Mouse (Mus musculus): ENCODE measurements around the gene Fancd2. TPM values are rescaled to one million over a fixed set of nuclear protein-coding genes. Genes with fewer than 3 reads are reported as not detected.

The Fancd2 gene
- total and polyA plus RNA-seq, 3 experiments = 0.18 to 0.61 TPM; not detected in 1

DNA sequence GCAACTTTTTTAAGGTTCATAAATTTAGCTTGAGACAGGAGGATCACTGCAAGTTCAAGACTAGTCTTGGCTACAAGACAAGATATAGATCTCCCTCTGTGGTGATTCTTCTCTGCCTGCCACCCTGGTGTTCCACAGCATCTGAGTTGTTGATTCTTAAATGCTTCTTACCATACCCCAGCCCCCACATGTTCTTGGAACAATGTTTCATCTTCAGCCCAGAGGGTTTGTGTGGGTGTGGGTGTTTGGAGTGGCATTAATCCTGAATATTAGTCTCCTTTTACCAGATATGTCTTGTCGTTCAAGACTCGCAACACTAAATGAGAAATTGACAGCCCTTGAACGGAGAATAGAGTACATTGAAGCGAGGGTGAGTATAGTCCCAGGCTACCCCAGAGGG, 84.0 kb downstream of the Fancd2 start:
- intact Hi-C loops (cut with DNase I) = no loop called here
- TF ChIP-seq CTCF (IDR thresholded peaks at IDR 0.05) (no peak), EP300 (IDR thresholded peaks at IDR 0.05; ENCODE audit: insufficient read depth, low read depth, low read length) (no peak), POLR2A (IDR thresholded peaks at IDR 0.05; ENCODE audit: insufficient read depth, low read depth, low read length) (no peak)
- no peak overlapping the region for H3K4me3 ChIP-seq
- DNase-seq = no peak
- 92% methylated on average over 4 of the region's 4 CpGs for WGBS
- no peaks in the 10 kb centered on the region for H3K27me3 ChIP-seq (ENCODE audit: control insufficient read depth, insufficient read depth, low read length)
- no peak overlapping the region for H3K27ac ChIP-seq
- no peak overlapping the region for H3K9ac ChIP-seq (ENCODE audit: low read depth, low read length)
- H3K4me1 ChIP-seq (ENCODE audit: control insufficient read depth, insufficient read depth, low read length) = peaks cover 4% of the 10 kb centered on the region
- H3K36me3 ChIP-seq (ENCODE audit: control insufficient read depth, insufficient read depth, low read length) = peaks cover 8% of the 10 kb centered on the region
- H3K79me2 ChIP-seq (replicated peaks; ENCODE audit: control insufficient read depth, insufficient read depth, low read length) = peaks cover 2% of the 10 kb centered on the region; the same call in 1 of the 2 replicates

DNA sequence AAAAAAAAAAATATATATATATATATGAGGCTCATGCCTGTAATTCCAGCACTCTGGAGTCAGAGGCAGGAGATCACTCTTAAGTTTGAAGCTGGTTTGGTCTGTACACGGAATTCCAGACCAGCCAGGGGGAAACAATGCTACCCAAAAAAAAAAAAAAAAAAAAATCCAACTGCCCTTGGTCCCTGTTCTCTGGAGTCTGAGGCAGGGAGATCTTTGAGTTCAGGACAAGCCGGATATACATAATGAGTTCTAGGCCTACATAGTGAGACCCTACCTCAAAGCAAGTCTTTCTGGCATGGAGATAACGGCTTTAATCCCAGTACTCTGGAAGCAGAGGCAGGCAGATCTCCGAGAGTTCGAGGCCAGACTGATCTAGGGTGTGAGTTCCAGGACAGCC, 91.9 kb downstream of the Fancd2 start:
- WGBS = 52% methylated on average over 5 of the region's 5 CpGs
- no peak for DNase-seq
- intact Hi-C loops (cut with DNase I) = loop anchor here (5.0 kb wide), 2 partner anchors 91 to 386 kb away; partner anchors contain the start of genes Emc3, Fancd2 and Mtmr14

DNA sequence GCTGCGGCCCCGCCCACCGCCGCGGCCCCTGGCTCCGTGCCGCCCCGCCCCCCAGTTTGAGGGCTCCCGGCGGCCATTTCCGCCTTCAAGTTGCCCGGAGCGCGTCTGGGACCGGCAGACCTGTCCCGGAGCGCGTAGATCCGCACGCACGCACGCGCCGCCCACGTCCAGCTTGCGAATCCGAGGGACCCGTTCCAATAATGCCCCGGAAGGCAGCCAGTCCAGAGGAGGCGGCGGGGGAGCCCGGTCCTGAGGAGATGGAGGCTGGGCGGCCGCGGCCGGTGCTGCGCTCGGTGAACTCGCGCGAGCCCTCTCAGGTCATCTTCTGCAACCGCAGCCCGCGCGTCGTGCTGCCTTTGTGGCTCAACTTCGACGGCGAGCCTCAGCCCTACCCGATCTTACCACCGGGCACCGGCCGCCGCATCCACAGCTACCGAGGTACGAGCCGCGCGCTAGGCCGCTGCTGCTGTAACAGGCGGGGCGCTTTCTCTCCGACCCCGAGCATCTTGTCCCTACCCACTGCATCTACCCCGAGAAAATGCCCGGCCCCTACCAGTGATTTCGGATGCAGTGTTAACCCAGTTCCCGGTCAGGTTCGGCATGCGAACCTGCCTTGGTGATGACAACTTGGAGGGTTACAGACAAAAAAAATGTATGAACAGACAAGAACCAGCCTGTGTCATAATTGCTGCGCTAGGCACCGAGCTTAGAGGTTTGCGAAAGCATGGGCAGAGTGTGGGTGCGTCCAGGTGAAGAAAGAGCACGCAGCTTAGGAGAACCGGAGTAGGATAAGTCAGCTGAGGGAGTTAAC, 92.7 kb downstream of the Fancd2 start, which contains the start of gene Vhl:
Vhl (plus strand) TSS at position 19 of the 811 bp plus-strand sequence.
- TF ChIP-seq CTCF (IDR thresholded peaks at IDR 0.05) (peak; percentile 54), POLR2A (IDR thresholded peaks at IDR 0.05; ENCODE audit: insufficient read depth, low read depth, low read length) (peak; percentile 52; the same call in 1 of the 2 replicates), EP300 (IDR thresholded peaks at IDR 0.05; ENCODE audit: insufficient read depth, low read depth, low read length) (no peak)
- Histone ChIP-seq H3K27me3 (ENCODE audit: control insufficient read depth, insufficient read depth, low read length) (no peaks in the 10 kb centered on the region), H3K9ac (ENCODE audit: low read depth, low read length) (peak within 1 kb of the TSS; percentile 84), H3K36me3 (ENCODE audit: control insufficient read depth, insufficient read depth, low read length) (no peaks in the 10 kb centered on the region), H3K79me2 (replicated peaks; ENCODE audit: control insufficient read depth, insufficient read depth, low read length) (no peaks in the 10 kb centered on the region), H3K27ac (peak within 1 kb of the TSS; percentile 85), H3K4me1 (ENCODE audit: control insufficient read depth, insufficient read depth, low read length) (peaks cover 5% of the 10 kb centered on the region), H3K4me3 (peak within 1 kb of the TSS; percentile 91)
- WGBS = 2% methylated on average over 73 of the region's 76 CpGs
- peak; percentile 93 to 94 for DNase-seq
- intact Hi-C loops (cut with DNase I) = loop anchor here (1.0 to 5.0 kb wide), 3 partner anchors 20 to 387 kb away; partner anchors contain the start of genes Brk1, Emc3, Fancd2 and Mtmr14

More for the DNA sequence above, 91.9 kb downstream of the Fancd2 start:
- Histone ChIP-seq H3K27me3 (ENCODE audit: control insufficient read depth, insufficient read depth, low read length) (no peaks in the 10 kb centered on the region), H3K27ac (peak overlapping the region; percentile 74; the same call in 1 of the 2 replicates), H3K79me2 (replicated peaks; ENCODE audit: control insufficient read depth, insufficient read depth, low read length) (no peaks in the 10 kb centered on the region), H3K36me3 (ENCODE audit: control insufficient read depth, insufficient read depth, low read length) (no peaks in the 10 kb centered on the region), H3K4me1 (ENCODE audit: control insufficient read depth, insufficient read depth, low read length) (peaks cover 5% of the 10 kb centered on the region), H3K9ac (ENCODE audit: low read depth, low read length) (peak overlapping the region; percentile 49; the same call in 1 of the 2 replicates), H3K4me3 (peak overlapping the region; percentile 91)
- 0 out of 2 replicates have a peak, but pooled peaks have one; percentile 20 for TF ChIP-seq EP300 (IDR thresholded peaks at IDR 0.05; ENCODE audit: insufficient read depth, low read depth, low read length)
- no peak; the same call in 1 of the 2 replicates for TF ChIP-seq POLR2A (IDR thresholded peaks at IDR 0.05; ENCODE audit: insufficient read depth, low read depth, low read length)

DNA sequence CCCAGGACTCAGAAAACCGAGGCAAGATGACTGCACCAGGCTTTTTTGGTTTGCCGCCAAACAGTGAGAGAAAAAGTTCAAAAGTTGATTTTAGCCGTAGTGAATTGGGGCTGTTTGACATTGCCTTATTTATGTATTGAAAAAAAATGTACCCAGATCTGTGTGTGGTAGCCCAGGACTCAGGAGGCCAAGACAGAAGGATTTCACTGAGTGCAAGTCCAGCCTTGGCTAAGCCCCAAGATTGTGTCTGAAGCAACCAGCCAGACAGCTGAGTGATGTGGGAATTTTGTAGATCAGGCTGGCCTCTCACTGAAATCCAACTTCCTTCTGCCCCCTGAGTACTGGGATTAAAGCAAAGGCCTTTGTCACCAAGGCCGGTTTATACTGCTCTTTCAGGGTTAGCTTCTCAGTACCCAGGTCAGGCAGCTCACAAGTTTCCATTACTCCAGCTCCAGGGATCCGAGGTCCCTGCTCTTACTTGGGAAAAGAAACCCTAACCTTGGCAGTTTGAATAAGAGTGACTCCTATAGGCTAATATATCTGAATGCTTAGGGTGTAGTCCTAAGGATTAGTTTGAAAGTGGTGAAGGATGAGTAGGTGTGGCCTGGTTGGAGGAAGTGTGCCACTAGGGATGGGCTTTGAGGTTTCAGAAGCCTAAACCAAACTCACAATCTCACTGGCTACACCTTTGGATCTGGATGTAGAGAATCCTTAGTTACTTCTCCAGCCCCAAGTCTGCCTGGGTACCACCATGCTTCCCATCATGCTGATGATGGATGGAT, 93.7 kb downstream of the Fancd2 start:
- no peaks in the 10 kb centered on the region for H3K36me3 ChIP-seq (ENCODE audit: control insufficient read depth, insufficient read depth, low read length)
- H3K27ac ChIP-seq = no peak overlapping the region; the same call in 1 of the 2 replicates
- H3K27me3 ChIP-seq (ENCODE audit: control insufficient read depth, insufficient read depth, low read length) = no peaks in the 10 kb centered on the region
- intact Hi-C loops (cut with DNase I) = loop anchor here (1.0 to 5.0 kb wide), 3 partner anchors 21 to 388 kb away; partner anchors contain the start of genes Brk1, Emc3, Fancd2 and Mtmr14
- H3K9ac ChIP-seq (ENCODE audit: low read depth, low read length) = no peak overlapping the region
- WGBS = 54% methylated on average over 5 of the region's 5 CpGs
- DNase-seq = no peak
- H3K4me1 ChIP-seq (ENCODE audit: control insufficient read depth, insufficient read depth, low read length) = peaks cover 5% of the 10 kb centered on the region
- TF ChIP-seq EP300 (IDR thresholded peaks at IDR 0.05; ENCODE audit: insufficient read depth, low read depth, low read length) (no peak), POLR2A (IDR thresholded peaks at IDR 0.05; ENCODE audit: insufficient read depth, low read depth, low read length) (no peak)
- no peaks in the 10 kb centered on the region for H3K79me2 ChIP-seq (replicated peaks; ENCODE audit: control insufficient read depth, insufficient read depth, low read length)
- H3K4me3 ChIP-seq = peak overlapping the region; percentile 91

DNA sequence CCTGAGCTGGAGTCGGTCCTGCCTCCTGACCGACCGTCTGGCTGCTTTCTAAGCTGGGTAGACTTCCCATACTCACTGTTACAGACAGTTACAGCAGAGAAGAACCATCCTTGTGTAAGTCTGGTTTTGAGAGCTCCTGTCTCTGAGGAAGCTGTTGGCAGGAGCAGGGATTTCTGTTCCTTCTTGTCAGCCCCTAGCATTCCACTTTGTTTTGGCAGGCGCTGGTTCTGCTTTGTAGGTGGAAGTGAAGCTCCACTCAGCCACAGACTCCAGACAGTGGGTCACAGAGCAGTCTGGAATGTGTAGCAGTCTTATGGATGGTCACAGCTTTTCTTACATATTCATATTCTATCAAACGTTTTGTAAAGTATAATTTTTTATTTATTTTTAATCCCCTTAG, 98.8 kb downstream of the Fancd2 start:
- 63% methylated on average over 5 of the region's 5 CpGs for WGBS
- Histone ChIP-seq H3K4me1 (ENCODE audit: control insufficient read depth, insufficient read depth, low read length) (no peaks in the 10 kb centered on the region), H3K4me3 (no peak overlapping the region), H3K9ac (ENCODE audit: low read depth, low read length) (no peak overlapping the region), H3K27ac (no peak overlapping the region), H3K36me3 (ENCODE audit: control insufficient read depth, insufficient read depth, low read length) (no peaks in the 10 kb centered on the region), H3K79me2 (replicated peaks; ENCODE audit: control insufficient read depth, insufficient read depth, low read length) (no peaks in the 10 kb centered on the region), H3K27me3 (ENCODE audit: control insufficient read depth, insufficient read depth, low read length) (no peaks in the 10 kb centered on the region)
- no peak for TF ChIP-seq EP300 (IDR thresholded peaks at IDR 0.05; ENCODE audit: insufficient read depth, low read depth, low read length)
- no peak for TF ChIP-seq CTCF (IDR thresholded peaks at IDR 0.05)
- no peak for TF ChIP-seq POLR2A (IDR thresholded peaks at IDR 0.05; ENCODE audit: insufficient read depth, low read depth, low read length)
- DNase-seq = no peak
- intact Hi-C loops (cut with DNase I) = loop anchor here (10.0 kb wide), 1 partner anchor 444 kb away; no protein-coding TSS in a partner anchor
